Mouse (Mus musculus) WW6 (cell line): ENCODE results near the gene Ttll13.

Experiments
- DNase-seq: peaks from one replicate; pipeline ENCODE4 v3.0.0-alpha.2; 2013; ENCODE audit warnings: low read depth, low spot score

Gene Ttll13

GRCm38 (mm10) chr7:80246148-80246721 is at the start of gene Ttll13:
Ttll13 (plus strand) TSS chr7:80246376.
- peak; percentile 97 for DNase-seq

DNA sequence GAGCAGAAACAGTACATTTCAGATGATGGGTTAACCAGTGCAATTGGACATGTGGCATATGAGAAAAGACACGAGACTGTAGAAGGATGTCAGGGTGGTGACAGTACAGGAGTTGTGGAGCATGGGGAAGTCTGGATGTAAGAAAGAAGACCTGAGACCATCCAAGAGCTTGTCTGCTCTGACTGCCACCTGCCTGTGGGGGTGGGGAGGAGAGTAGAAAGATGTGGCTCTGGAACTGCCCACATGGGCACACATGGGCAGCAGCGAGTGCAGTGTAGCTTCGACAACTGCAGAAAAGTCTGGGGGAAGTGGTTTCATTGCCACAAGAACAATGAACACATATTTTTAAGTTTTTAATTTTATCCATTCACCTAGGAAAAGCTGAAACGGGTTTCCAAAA is 48.8 kb upstream of the Ttll13 start:
- no peak for DNase-seq

DNA sequence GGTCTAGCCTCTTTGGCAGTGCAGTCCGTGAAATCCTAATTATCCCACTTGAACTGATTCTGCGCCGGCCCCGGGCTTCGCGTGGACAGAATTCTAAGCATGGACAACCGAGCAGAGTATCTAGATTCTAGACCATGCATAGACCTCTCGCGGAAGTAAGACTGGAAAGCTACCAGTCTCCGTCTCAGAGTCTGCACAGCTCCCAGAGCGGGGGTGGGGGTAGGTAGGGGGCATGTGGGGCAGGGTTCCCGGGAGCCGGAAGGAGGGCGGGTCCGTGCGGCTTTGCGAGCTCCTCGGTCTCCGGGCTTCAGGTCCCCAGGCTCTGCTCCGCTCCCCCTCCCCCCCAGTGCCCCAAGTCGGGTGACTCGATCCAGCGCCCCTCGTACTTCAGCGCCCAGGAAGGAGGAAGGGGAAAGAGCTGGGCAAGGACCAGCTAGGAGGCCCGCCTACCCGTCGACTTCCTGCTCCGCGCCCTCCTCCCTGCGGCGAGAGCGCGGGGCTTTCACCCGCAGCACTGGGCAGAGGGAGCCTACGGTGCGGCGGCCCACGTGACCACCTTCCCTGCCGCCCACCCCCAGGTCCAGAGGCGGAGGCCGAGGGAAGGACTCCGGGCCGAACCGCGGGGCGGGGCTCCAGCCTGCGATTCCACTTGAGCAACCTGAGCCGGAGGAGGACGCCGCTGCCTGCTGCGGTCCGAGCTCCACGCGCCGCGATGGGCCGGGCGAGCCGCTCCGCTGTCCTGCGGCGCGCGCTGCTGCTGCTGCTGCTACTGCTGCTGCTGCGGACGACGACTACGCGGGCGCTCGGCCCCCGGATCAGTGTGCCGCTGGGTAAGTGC is 48.0 kb upstream of the Ttll13 start:
- peak; percentile 57 for DNase-seq

DNA sequence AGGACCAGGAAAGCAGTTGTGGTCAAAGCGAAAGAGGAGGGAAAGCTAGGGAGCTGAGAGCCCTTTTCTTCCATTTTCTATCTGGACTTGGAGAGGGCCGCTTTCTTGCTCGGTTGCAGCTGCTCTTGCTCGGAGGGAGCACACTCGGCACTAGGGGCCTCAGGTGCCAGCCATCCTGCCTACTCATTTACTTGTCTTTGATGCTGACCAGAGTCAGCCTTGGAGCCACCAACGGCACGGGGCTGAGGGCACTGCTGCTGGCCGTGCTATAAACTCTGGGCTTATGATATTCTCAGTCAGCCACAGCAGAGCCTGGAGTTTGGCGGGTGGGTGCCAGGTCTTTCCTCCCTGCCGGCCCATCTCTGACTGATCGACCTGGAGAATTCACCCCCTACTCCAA is 47.3 kb upstream of the Ttll13 start:
- DNase-seq, result no peak

DNA sequence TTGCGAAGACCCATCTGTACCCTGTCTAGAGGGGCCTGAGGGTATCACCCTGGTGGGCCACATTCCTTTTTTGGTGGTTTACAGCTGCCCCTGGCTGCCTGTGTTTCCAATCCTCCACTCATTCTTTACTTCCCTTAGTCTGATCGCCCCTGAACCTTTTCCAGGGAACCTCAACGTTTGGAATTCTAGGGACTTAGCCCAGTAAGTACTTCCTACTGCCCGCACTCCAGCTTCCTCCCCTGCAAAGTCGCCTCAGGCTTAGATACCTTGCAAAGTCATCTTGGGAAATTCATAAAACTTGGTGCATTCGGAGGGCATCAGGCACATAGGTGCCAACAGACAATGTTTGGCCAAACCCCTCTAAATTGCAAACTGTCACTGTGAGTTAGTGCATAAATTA is 46.9 kb upstream of the Ttll13 start:
- no peak for DNase-seq

GRCm38 (mm10) chr7:80199851-80200587 is 46.2 kb upstream of the Ttll13 start:
- no peak for DNase-seq

DNA sequence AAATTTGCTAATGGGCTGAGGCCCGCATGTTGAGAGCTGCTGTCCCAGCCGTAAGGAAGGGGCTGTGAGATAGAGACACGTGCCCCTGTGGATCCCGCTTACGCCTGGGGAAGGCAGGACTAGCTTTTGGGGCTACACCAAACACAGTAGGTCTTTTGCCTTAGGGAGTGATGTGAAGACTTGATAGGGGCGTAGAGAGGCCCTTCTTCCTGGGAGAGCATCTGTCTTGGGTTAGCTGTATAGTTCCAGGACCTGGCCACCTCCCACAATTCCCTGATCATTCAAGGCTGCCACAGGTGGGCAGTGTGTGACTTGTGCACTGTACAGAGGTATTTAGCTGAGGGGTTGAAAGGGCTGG is 45.6 kb upstream of the Ttll13 start:
- no peak for DNase-seq

- no peak for DNase-seq
These were observed 45.1 kb upstream of the Ttll13 start for GRCm38 (mm10) chr7:80200963-80201539.

DNA sequence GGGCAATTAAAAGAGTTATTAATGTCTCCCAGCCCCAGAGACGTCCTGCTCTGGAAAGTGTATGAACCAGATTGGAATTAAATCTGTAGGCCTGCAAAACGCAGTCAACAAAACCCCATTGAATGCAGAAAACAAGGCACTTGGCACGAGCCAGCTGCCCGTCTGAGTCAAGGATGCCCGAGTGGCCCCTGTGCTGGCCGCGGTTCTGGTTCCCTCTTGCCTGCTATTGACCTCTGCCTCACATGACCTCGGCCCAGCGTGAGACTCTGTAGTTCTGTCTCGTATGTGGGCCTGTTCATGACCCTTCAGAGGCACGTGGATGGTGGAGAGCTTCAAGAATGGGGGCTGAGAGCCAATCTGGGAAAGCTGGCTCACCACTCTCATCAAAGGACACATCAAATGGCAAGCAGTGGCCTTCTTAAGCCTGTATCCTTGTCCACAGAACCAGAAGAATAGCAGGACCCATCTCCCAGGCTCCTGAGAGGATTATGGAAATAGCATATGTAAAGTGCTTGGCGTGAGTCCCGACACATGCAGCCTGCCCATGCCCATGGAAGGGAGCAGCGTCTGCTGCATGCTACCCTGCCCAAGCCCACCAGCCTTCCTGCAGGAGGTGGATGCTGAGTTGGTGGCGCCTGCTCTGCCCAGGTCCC is 44.2 kb upstream of the Ttll13 start:
- DNase-seq, result no peak

- DNase-seq, result no peak
These were observed 43.2 kb upstream of the Ttll13 start for GRCm38 (mm10) chr7:80202961-80203360.

- DNase-seq, result no peak
These were observed 42.5 kb upstream of the Ttll13 start for GRCm38 (mm10) chr7:80203638-80204096.

DNA sequence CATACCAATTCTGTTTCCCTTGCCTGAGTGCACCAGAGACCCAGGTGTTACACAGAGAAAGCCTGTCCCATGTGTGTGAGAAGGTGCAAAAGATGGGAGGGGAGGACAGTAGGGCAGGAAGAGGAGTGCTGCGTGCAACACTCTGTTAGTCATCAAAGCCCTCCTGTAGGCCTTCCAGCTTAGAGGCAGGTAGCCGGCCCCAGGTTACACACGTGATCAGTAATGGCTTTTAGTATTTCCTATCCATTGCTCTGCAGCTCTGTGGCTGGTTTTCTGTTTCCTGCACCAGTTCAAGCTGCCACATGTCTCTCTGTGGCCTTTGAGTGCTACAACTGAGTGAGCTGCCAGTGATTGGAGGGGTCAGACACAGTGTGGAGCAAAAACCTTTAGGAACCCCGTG is 41.8 kb upstream of the Ttll13 start:
- no peak for DNase-seq

DNA sequence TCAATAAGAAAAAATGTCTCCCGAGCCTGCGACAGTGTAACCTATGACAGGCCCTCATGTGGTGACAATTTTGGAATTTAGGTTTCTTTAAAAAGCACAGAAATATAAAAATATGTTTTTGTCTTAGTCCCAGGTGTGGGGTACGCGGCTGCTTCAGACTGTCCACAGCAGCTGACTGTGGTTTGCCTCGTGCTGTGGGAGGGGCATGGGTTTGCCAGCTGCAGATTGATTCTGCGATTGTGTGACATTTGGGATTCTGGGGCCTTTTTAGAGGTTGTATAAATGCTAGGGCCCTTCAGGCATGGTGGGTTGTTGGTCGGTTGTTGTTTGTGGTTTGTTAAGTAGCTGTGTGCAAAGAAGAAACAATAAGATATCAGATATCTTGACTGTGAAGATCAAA is 41.2 kb upstream of the Ttll13 start:
- DNase-seq, result no peak

DNA sequence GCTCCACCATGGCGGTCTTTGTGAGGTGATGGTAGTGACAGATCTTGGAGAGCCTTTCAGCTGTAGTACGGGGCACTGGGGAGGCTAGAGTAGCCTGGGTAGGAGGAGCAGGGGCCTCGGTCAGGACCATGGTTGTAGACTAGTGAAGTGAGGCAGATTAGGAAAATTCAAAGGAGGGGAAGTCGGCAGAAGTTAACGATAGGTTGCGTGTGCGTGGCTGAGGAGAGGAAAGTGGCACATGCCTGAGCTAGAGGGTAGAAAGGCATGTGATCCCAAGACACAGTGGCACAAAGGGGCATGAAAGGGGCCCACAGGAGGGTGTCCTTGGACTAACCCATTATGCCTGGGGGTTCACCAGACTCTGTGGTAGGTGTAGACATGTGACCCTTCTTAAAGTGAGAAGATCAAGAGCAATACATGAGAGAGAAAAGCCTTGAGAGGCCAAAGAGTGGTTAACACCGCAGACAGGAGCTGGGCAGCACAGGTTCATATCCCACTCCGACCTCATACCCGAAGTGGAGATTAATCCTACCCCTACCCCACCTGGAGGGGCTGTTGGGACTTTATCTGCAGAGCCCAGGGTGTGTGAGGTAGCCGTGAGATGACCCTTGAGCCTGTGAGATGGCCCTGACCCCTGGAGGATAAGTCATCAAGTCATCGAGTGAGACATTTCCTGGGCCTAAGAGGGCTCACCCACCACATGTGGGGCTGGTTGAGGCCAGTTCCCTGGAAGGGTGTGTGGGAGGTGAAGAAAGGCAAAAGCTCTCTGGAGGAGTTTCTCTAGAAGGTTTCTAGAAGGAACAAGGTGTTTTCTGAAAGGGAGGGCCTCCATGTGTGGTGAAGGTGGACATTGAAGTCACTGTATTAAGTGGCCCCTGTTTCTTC is 40.2 kb upstream of the Ttll13 start:
- no peak for DNase-seq

DNA sequence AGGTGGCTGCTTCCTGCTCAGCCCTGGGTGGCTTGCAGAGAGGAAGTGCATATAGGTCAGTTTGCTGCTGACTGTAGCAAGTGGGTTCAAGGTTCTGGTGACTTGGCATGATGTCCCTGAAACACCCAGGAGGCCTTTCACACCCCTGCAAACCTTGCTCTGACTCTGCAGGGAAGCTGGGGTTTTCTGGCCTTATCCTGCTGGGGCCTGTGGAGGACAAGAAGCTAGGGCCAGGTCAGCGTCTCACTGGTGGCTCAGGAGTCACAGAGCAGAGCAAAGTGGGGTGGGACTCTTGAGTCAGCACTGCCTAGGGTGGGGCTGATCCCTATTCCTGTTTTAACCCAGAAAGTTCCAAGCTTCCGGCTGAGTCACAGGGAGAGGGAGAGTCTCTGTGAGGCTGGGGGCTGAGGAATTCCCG is 38.9 kb upstream of the Ttll13 start:
- DNase-seq, result no peak

GRCm38 (mm10) chr7:80208026-80208642 is 38.0 kb upstream of the Ttll13 start:
- no peak for DNase-seq

GRCm38 (mm10) chr7:80208738-80209430 is 37.3 kb upstream of the Ttll13 start:
- no peak for DNase-seq

GRCm38 (mm10) chr7:80209669-80210068 is 36.5 kb upstream of the Ttll13 start:
- no peak for DNase-seq

GRCm38 (mm10) chr7:80210982-80211381 is 35.2 kb upstream of the Ttll13 start:
- no peak for DNase-seq

GRCm38 (mm10) chr7:80213604-80214003 is 32.6 kb upstream of the Ttll13 start:
- DNase-seq, result no peak
